Comparison of ENCODE assay signal across 8 mouse cellular contexts in the genomic region with DNA sequence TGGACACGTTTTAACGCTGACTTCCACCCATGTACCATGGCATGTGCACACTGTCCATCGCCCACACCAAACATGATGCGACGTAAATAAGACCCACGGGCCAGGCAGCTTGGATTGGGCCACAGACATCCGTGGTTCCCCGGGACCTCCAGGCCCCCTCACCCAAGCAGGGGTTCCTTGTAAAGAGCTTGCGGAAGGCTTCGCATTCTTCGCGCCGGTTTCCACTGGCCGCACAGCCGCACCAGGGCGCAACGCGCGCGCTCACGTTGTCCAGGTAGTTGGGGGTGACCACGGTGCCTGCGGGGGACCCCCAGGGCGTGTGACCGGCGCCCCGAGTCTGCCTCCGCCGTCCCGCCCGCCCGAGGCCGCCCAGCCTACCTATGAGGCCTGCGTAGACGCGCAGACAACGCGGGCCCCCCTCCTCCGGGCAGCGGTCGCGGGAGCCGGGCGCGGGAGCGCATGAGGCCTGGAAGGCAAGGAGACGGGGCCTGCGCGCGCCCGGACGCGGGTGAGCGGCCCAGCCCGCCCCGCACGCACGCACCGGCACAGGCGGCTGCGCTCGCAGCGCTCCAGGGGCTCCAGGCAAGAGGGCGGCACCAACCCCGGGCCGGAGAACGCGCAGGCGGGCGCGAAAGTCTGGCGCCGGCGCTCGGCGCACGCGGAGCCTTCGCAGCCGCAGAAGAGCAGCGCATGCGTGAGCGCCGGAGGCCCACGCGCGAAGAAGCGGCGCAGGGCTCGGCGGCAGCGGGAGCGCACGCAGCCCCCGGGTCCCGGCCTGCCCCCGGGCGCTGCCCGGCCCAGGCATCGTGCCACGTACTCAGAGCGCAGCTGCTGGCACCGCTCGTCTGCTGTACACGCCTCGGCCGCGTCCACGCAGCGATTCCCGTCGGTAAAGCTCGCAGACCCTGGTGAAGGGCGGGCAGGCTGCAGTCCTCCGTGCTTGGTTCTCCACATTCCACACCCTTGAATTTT. TPM values are rescaled to one million over a fixed set of nuclear protein-coding genes. Genes with fewer than 3 reads are reported as not detected.
DNase-seq lines count a peak whose midpoint lies in the region; ATAC-seq and TF ChIP-seq lines count a peak whose summit lies in the region.

No protein-coding gene starts in this region.

- no peaks in the 10 kb centered on the region for H3K36me3 ChIP-seq in forebrain, embryonic 11.5 days (ENCODE audit: control insufficient read depth, insufficient read depth, low read length)
- no peaks in the 10 kb centered on the region for H3K36me3 ChIP-seq in hindbrain, embryonic 16.5 days (ENCODE audit: control insufficient read depth, insufficient read depth, low read length)
- H3K36me3 ChIP-seq in limb, embryonic 10.5 days = no peaks in the 10 kb centered on the region
- H3K36me3 ChIP-seq in neural tube, embryonic 15.5 days = no peaks in the 10 kb centered on the region

- H3K4me3 ChIP-seq in bone marrow, adult 2 months (replicated peaks; ENCODE audit: control insufficient read depth, low read depth, low read length) = no peak overlapping the region
- peak overlapping the region; percentile 41 for H3K4me3 ChIP-seq in forebrain, embryonic 11.5 days (ENCODE audit: low read depth, low read length)
- peak overlapping the region; percentile 64 for H3K4me3 ChIP-seq in hindbrain, embryonic 16.5 days (ENCODE audit: low read length)
- peak overlapping the region; percentile 73 for H3K4me3 ChIP-seq in limb, embryonic 10.5 days
- H3K4me3 ChIP-seq in neural tube, embryonic 15.5 days (replicated peaks) = peak overlapping the region; percentile 61

- no peaks in the 10 kb centered on the region for H3K9me3 ChIP-seq in forebrain, embryonic 11.5 days (ENCODE audit: control insufficient read depth, low read length)
- no peaks in the 10 kb centered on the region for H3K9me3 ChIP-seq in hindbrain, embryonic 16.5 days (ENCODE audit: control insufficient read depth, low read length)
- no peaks in the 10 kb centered on the region for H3K9me3 ChIP-seq in limb, embryonic 10.5 days (replicated peaks)
- H3K9me3 ChIP-seq in neural tube, embryonic 15.5 days (replicated peaks) = no peaks in the 10 kb centered on the region

- peak overlapping the region; percentile 79 for H3K4me2 ChIP-seq in forebrain, embryonic 11.5 days (ENCODE audit: low read depth, low read length, severe bottlenecking)
- peak overlapping the region; percentile 70 for H3K4me2 ChIP-seq in hindbrain, embryonic 16.5 days (ENCODE audit: low read length)
- H3K4me2 ChIP-seq in neural tube, embryonic 15.5 days = peak overlapping the region; percentile 67

- TF ChIP-seq CTCF in bone marrow, adult 2 months (IDR thresholded peaks at IDR 0.05; ENCODE audit: control insufficient read depth, insufficient read depth, low read length) = no peak

- no peak; the same call in 1 of the 2 replicates for TF ChIP-seq POLR2A in bone marrow, adult 2 months (IDR thresholded peaks at IDR 0.05; ENCODE audit: borderline replicate concordance, control insufficient read depth, low read depth, low read length)

- H3K27ac ChIP-seq in bone marrow, adult 2 months (ENCODE audit: control insufficient read depth, insufficient read depth, low read depth, low read length, poor library complexity) = 0 out of 2 replicates have a peak overlapping the region, but pooled peaks have one; percentile 6
- H3K27ac ChIP-seq in forebrain, embryonic 11.5 days (ENCODE audit: low read depth, low read length) = no peak overlapping the region
- H3K27ac ChIP-seq in hindbrain, embryonic 16.5 days (ENCODE audit: low read depth, low read length) = peak overlapping the region; percentile 68
- peak overlapping the region; percentile 89 for H3K27ac ChIP-seq in limb, embryonic 10.5 days
- peak overlapping the region; percentile 79 for H3K27ac ChIP-seq in neural tube, embryonic 15.5 days (replicated peaks)

- peak; percentile 71 for ATAC-seq in forebrain, embryonic 11.5 days (replicated peaks; ENCODE audit: low FRiP score)
- ATAC-seq in hindbrain, embryonic 16.5 days = peak; percentile 90
- ATAC-seq in neural tube, embryonic 15.5 days (ENCODE audit: low FRiP score) = peak; percentile 92
- no peak for ATAC-seq in erythroblast, adult 5-6 weeks (replicated peaks; ENCODE audit: low FRiP score, poor library complexity, severe bottlenecking)

- intact Hi-C loops in gastrocnemius, postnatal 14 days (cut with DNase I; ENCODE audit: low total_unique reads) = no loop called here

- H3K4me1 ChIP-seq in bone marrow, adult 2 months (ENCODE audit: control insufficient read depth, insufficient read depth, low read length) = peaks cover 6% of the 10 kb centered on the region; the same call in 1 of the 2 replicates
- 0 out of 2 replicates have a peak, but pooled peaks cover 6% of the 10 kb centered on the region for H3K4me1 ChIP-seq in forebrain, embryonic 11.5 days (replicated peaks; ENCODE audit: control insufficient read depth, insufficient read depth, low read length)
- H3K4me1 ChIP-seq in hindbrain, embryonic 16.5 days (ENCODE audit: control insufficient read depth, insufficient read depth, low read depth, low read length) = peaks cover 11% of the 10 kb centered on the region
- peaks cover 16% of the 10 kb centered on the region for H3K4me1 ChIP-seq in limb, embryonic 10.5 days
- H3K4me1 ChIP-seq in neural tube, embryonic 15.5 days = peaks cover 24% of the 10 kb centered on the region

- H3K27me3 ChIP-seq in forebrain, embryonic 11.5 days (ENCODE audit: control insufficient read depth, insufficient read depth, low read length) = peaks cover 36% of the 10 kb centered on the region
- peaks cover 8% of the 10 kb centered on the region; the same call in 1 of the 2 replicates for H3K27me3 ChIP-seq in hindbrain, embryonic 16.5 days (replicated peaks; ENCODE audit: control insufficient read depth, insufficient read depth, low read length)
- H3K27me3 ChIP-seq in limb, embryonic 10.5 days (ENCODE audit: low read depth, poor library complexity, severe bottlenecking) = peaks cover 69% of the 10 kb centered on the region
- peaks cover 25% of the 10 kb centered on the region for H3K27me3 ChIP-seq in neural tube, embryonic 15.5 days (replicated peaks)

- DNase-seq in gastrocnemius, adult 18-20 months (ENCODE audit: low spot score) = peak; percentile 23
- DNase-seq in gastrocnemius, postnatal 14 days = no peak
- DNase-seq in forebrain, embryonic 11.5 days (ENCODE audit: low spot score) = peak; percentile 66
- DNase-seq in limb, embryonic 10.5 days (ENCODE audit: low spot score) = peak; percentile 64

- WGBS in bone marrow, adult 2 months = 5% methylated on average over 115 of the region's 115 CpGs
- 3% methylated on average over 113 of the region's 115 CpGs for WGBS in forebrain, embryonic 11.5 days
- WGBS in hindbrain, embryonic 16.5 days = 3% methylated on average over 100 of the region's 115 CpGs
- WGBS in limb, embryonic 10.5 days = 3% methylated on average over 115 of the region's 115 CpGs
- WGBS in neural tube, embryonic 15.5 days = 3% methylated on average over 91 of the region's 115 CpGs

- H3K9ac ChIP-seq in forebrain, embryonic 11.5 days (ENCODE audit: low read length) = no peak overlapping the region; the same call in 1 of the 2 replicates
- H3K9ac ChIP-seq in hindbrain, embryonic 16.5 days (ENCODE audit: low read depth, low read length) = peak overlapping the region; percentile 79
- peak overlapping the region; percentile 73 for H3K9ac ChIP-seq in neural tube, embryonic 15.5 days (replicated peaks)

RNA-seq across cellular contexts. Expression of a gene that starts 1.7 kb away (rescaled TPM):
- total RNA-seq in gastrocnemius, adult 18-20 months (2021) = 1 to 10 TPM; 1.8 to 1.9 TPM
- 1 to 10 TPM; 3.8 to 5.1 TPM for total RNA-seq in gastrocnemius, postnatal 14 days (2021)
- 2.7 and 5.5 TPM in 2 replicates for polyA plus RNA-seq in bone marrow, adult 2 months (2011; ENCODE audit: insufficient read depth, insufficient read length, low replicate concordance, missing spikeins)
- 3.4 and 4.0 TPM in 2 replicates for polyA plus RNA-seq in forebrain, embryonic 11.5 days (2014; fragmentation: Nextera tagmentation; extraction: Ambion mirVana)
- 48.4 and 53.5 TPM in 2 replicates for polyA plus RNA-seq in hindbrain, embryonic 16.5 days (2015; fragmentation: Nextera tagmentation; extraction: Ambion mirVana)
- 7.1 and 10.1 TPM in 2 replicates for polyA plus RNA-seq in limb, embryonic 10.5 days (2016; fragmentation: Nextera tagmentation; extraction: Ambion mirVana)
- 46.4 and 52.1 TPM in 2 replicates for polyA plus RNA-seq in neural tube, embryonic 15.5 days (2015; fragmentation: Nextera tagmentation; extraction: Ambion mirVana)
- total RNA-seq in erythroblast, adult 5-6 weeks (2015; ENCODE audit: low replicate concordance) = 2.1 TPM in 1 of 2 replicates, not detected in the other
- not detected in 2 replicates for total RNA-seq in erythroblast, adult 5-6 weeks (2017; ENCODE audit: low replicate concordance)

RNA-seq across cellular contexts. Expression of a gene that starts 22.5 kb away (rescaled TPM):
- 1 to 10 TPM; 1.3 to 1.9 TPM for total RNA-seq in gastrocnemius, adult 18-20 months (2021)
- total RNA-seq in gastrocnemius, postnatal 14 days (2021) = 1 to 10 TPM; 2.5 to 3.9 TPM
- polyA plus RNA-seq in bone marrow, adult 2 months (2011; ENCODE audit: insufficient read depth, insufficient read length, low replicate concordance, missing spikeins) = 34.9 and 47.9 TPM in 2 replicates
- 0.36 and 0.95 TPM in 2 replicates for polyA plus RNA-seq in forebrain, embryonic 11.5 days (2014; fragmentation: Nextera tagmentation; extraction: Ambion mirVana)
- polyA plus RNA-seq in hindbrain, embryonic 16.5 days (2015; fragmentation: Nextera tagmentation; extraction: Ambion mirVana) = 1.6 and 2.3 TPM in 2 replicates
- 0.38 and 0.48 TPM in 2 replicates for polyA plus RNA-seq in limb, embryonic 10.5 days (2016; fragmentation: Nextera tagmentation; extraction: Ambion mirVana)
- polyA plus RNA-seq in neural tube, embryonic 15.5 days (2015; fragmentation: Nextera tagmentation; extraction: Ambion mirVana) = 2.0 and 2.9 TPM in 2 replicates
- total RNA-seq in erythroblast, adult 5-6 weeks (2015; ENCODE audit: low replicate concordance) = 0.38 and 1.9 TPM in 2 replicates
- total RNA-seq in erythroblast, adult 5-6 weeks (2017; ENCODE audit: low replicate concordance) = 4.9 and 12.1 TPM in 2 replicates

RNA-seq across cellular contexts. Expression of a gene that starts 45.4 kb away (rescaled TPM):
- total RNA-seq in gastrocnemius, adult 18-20 months (2021) = under 1 TPM; 0.59 to 0.71 TPM
- under 1 TPM; 0.78 to 0.90 TPM for total RNA-seq in gastrocnemius, postnatal 14 days (2021)
- polyA plus RNA-seq in bone marrow, adult 2 months (2011; ENCODE audit: insufficient read depth, insufficient read length, low replicate concordance, missing spikeins) = 3.3 and 6.2 TPM in 2 replicates
- polyA plus RNA-seq in forebrain, embryonic 11.5 days (2014; fragmentation: Nextera tagmentation; extraction: Ambion mirVana) = 0.13 and 0.36 TPM in 2 replicates
- 0.15 and 0.24 TPM in 2 replicates for polyA plus RNA-seq in hindbrain, embryonic 16.5 days (2015; fragmentation: Nextera tagmentation; extraction: Ambion mirVana)
- polyA plus RNA-seq in limb, embryonic 10.5 days (2016; fragmentation: Nextera tagmentation; extraction: Ambion mirVana) = 0.09 and 0.10 TPM in 2 replicates
- polyA plus RNA-seq in neural tube, embryonic 15.5 days (2015; fragmentation: Nextera tagmentation; extraction: Ambion mirVana) = 0.23 and 0.36 TPM in 2 replicates
- total RNA-seq in erythroblast, adult 5-6 weeks (2015; ENCODE audit: low replicate concordance) = 3.3 and 4.8 TPM in 2 replicates
- total RNA-seq in erythroblast, adult 5-6 weeks (2017; ENCODE audit: low replicate concordance) = 1.4 and 1.5 TPM in 2 replicates
